Mouse (Mus musculus): ENCODE measurements at regions not wholly inside any gene's neighbourhood (a gene's known extent, or its start where the extent isn't known, plus 50 kb on each side); places are given as distances from the start of the nearest gene placed in this dataset.
"Not testable (repeated sequence)": the region's sequence is repeated elsewhere in the genome, so short reads cannot be mapped to it uniquely, and the experiment has no call there.

DNA sequence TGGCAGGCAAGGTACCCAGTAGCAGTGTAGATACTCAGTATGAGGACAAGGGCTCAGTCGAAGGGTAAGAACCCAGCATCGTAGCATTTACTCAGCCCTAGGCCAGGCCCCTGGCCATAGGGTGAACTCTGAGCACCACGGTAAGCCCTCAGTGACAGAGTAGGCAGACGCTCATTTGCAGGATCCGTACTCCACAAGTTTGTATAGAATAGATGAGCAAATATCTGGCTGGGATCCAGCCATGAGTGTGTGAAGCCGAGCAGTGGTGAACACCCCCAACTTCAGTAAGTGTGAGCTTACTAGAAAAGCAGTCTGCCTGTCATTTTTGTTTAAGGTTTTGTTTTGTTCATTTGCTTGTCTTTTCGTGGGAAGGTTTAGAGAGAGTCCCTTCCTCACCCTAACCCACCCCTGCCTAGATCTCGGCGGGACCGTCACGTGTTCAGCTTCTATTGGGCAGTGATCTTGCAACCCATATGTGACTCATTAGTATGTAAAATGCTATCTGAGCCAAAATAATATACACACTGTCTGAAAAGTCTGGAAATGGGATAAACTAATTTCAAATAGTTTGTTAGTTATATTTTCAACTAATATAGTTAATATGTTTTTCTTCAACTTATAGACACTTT is 76.3 kb downstream of the Gm5447 start:
- no peak for DNase-seq (ENCODE audit: low read depth, low spot score)

DNA sequence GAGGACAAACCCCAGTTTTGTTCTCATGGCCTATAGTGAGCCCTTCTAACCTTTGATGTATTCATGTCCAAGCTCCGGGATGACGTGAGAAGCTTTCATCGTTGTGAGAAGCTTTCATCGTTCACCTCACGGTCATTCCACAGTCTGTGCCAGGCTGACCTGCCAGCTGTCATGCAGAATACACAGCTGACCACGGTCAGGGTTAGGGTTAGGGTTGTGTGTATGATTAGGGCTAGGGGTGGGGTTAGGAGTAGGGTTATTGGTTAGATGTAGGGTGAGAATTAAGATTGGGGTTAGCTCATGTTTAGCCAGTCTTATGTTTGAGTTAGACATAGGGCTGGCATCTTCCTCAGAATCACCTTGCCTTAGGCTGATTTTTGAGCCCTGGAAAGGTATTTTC is 77.6 kb downstream of the Gm5447 start:
- DNase-seq (ENCODE audit: low read depth, low spot score) = not testable (repeated sequence)

DNA sequence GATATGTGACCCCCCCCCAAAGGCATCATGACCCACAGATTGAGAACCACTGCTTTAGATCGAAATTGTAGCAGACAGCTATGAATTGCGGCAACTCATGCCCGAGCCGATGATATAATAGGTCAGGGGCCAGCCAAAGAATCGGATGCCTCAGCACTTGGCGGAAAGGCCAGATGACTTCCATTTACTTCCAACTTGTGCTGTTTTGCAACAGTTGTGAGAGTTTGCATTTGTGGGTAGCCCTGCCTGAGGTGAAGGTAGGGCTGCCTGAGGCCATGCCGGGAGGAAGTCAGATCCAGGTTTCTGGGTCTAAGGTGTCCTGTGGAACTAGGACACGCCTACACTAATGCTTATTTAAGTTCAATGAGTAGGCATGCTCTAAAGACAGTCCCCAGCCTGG is 80.4 kb downstream of the Gm5447 start:
- DNase-seq (ENCODE audit: low read depth, low spot score) = no peak

DNA sequence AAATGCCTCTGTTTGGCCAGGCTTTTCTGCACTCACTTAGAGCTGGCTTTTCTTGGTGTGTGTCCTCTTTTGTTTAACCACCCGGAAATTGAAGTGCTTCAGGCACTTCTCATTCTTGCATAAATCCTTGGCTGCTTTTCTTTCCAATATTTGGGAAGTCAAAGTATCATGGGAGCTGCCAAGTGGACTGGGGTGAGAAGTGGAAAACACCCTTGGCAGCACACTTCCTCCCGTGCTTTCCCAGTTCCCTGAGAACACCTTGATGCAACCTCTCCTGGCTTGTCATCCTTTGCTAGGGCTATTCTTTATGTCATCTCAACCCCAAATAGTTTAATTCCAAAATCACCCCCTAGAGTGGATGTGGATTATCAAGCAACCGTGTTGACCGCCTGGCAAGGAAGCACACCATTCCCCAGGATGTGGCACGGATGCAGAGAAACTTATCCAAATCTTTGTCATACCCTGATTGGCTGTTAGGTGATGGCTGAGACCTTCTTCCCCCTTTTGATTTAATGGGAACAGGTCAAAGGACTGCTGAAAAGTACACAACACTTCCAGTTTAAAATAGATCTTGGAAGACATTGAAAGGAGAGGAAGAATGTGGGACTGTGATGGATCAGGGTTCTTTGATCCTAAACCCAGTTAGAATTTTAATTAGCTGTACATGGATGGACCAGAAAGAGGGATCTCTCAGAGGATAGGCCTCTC is 81.5 kb downstream of the Gm5447 start:
- DNase-seq (ENCODE audit: low read depth, low spot score) = no peak

DNA sequence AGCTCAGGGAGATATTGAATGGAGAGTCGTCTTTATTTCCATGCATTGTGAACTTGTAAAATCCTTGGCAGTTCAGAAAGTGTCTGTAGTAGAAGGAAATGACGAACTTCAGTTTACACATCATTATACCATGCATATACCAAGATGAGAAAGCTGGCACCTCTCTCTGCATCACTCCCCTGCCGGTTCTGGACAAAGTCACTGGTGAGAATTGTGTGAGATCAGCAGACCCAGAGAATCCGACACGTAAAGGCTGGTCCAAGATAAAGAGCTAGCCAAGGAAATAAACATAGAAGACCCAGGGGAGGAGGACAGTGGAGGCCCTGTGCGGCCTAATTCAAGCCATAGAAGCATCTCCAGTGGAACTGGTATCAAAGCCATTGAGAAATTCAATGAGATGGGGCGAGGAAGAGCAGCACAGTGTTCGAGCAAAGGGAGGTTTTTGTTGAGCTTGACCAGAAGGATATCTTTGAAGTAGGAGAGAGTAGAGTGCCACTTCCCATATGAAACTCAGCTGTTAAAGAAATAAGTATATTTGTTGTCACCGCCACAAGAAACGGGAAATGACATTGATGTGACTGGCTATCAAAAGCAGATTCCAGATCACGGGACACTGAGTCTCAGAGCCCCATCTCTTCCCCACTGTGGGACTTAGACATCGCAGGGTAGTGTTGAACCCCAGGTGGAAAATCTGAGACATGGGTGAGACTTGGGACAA is 82.3 kb downstream of the Gm5447 start:
- no peak for DNase-seq (ENCODE audit: low read depth, low spot score)

DNA sequence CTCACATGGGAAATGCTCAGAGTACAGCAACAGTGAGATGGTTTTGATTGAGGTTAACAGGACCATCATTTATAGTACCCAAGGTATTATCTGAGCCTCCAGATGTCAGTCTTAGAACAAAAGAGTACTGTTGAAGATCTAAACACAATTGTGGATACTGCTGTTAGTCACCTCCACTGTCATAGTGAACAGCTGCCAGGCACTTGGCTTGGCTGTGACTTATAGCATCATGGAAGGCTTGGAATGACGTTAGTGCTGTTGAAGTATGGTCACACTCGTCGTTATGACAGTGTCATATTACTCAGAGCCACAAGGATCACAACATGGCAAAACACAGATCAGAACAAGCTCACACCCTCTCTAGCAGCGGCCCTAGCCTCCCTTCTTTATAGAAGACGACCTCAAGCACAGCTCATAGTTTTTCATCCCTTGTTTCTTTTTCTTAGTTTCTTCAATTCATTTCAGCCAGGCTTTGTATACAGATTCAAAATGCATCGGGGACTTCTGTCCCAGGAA is 87.0 kb downstream of the Gm5447 start:
- DNase-seq (ENCODE audit: low read depth, low spot score) = peak; percentile 55

DNA sequence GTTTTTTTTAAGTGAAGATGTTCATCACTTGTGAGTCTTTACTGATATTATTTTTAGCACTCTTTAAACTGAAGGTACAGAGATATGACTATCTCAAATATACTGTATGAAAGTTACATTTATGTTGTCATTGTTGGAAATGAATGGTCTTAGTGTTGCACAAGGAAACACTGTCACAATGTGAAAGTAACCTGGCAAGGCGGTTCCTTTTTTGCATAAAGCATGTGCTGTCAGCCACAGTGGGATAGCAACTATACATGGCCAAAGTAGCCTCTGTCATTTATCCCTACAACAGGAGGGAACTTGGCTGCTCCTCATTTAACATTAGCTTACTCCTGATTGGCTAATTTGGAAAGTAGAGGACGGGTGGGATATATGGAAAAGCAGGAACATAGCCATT is 94.3 kb downstream of the Gm5447 start:
- DNase-seq (ENCODE audit: low read depth, low spot score) = no peak

DNA sequence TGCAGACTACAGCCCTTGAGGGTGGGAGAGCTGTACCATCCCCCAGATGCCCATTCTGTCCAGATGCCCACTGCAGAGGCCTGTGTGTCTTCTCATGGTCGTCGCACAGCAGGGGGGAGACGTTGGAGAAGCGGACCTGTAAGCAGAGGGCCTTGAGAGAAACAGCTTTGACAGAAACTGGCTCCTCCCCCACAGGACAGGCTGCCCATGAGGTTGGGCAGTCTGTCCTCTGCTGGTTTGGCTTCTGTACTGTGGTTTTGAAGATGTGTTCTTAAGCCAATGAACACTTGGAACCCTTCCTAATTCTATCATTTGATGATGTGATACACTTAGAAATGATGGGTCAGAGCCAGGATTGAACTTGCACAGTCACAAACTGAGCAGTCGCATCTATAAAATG is 102.5 kb downstream of the Gm5447 start:
- no peak for DNase-seq (ENCODE audit: low read depth, low spot score)

DNA sequence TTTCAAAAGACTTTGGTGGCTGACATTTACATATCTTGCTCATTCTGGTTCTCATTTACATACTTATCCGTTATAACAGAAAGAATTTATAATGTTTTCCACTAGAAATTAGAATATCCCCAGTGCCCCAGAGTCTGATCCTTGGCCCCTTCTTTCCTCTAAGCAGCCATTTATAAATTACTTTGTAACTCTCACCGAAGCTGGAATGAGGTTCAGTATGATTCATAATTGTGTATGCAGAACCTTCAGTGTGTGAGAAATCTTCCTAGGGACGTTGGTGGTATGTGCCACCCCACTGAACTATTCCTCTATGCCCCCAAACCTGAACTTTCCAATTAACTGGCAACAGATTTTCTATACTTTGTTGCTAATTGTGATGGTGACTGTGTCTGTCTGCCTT is 104.7 kb downstream of the Gm5447 start:
- no peak for DNase-seq (ENCODE audit: low read depth, low spot score)

DNA sequence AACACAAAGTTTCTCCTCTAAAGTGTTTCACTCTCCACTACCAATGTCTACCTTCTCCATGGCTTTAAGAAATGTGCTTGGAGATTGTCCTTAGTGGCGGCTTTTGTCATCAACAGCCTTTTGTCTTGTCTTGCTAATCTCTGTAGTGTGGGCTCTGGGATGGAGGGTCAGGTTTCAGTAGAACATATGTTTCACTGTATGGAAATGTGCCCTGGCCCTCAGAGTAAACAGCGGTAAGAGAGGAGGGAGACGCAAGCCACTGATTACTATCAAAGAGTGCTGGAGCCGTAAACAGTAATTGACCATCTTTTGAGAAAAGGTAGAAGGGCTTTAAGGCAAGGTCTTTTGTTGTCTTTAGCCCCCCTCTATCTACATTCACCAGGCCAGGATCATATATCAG is 106.2 kb downstream of the Gm5447 start:
- no peak for DNase-seq (ENCODE audit: low read depth, low spot score)

DNA sequence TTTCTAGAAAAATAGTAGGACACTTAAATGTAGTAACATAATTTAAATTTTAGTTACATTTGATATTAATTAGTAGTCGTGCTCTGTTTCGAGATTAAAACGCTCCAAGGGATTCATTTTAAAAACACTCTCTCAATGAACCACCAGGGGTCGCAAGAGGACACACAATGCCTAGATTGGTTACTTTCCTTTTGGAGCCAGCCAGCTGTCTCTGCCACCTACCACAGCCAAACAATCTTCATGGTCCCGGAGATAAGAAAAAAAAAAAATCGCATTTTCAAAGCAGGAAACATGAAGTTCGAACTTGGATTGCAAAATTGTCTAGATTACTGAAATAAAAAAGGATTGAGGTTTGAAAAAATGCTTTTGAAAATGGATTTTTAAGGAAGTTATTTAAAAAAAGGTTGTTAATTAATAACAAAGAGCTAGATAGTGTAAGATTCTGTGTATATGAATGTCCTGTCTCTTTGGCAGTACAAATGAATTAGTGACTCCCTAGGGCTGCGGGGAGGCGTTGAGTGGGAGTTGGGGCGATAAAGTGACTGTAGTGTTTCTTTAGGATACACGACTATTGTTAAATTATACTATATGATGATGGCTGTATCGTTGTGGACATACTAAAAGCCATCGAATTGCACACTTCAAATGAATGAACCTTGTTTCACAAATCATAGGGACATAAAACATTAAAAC is 108.6 kb downstream of the Gm5447 start:
- DNase-seq (ENCODE audit: low read depth, low spot score) = peak; percentile 90

DNA sequence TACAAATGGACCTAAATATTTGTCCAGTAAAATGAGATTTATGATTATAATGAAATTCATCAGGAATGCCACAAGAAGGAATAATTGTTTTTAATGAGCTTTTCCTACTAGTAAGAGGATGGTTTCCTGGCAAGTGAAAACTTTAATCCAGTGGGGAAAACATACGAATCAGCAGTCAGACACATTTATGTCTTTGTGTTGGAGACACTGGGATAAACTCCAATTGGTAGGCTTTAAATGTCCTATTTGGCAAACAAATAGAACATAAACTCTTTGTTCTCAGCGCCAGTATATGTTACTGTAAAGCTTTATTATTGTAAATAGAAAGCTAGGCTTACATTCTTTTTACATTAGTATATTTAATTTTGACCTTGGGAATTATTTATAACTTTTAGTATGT is 127.0 kb downstream of the Gm5447 start:
- no peak for DNase-seq (ENCODE audit: low read depth, low spot score)

DNA sequence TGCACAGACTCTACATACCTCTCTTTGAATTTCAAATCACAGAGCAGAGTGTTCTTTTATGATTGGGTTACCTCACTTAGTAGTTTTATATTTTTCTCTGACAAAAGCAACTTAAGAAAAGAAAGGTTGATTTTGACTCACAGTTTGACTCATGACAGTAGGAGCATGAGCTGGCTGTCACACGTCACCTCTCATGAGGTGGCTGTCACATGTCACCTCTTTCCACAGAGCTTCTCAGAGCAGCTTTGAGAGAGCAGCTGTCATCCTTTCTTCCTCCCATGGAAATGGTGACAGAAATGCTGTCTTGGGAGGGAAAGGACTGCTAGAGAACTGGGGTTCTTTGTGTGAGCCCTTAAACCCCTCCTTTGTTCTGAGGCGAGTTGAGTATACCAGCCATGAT is 133.4 kb downstream of the Gm5447 start:
- no peak for DNase-seq (ENCODE audit: low read depth, low spot score)

DNA sequence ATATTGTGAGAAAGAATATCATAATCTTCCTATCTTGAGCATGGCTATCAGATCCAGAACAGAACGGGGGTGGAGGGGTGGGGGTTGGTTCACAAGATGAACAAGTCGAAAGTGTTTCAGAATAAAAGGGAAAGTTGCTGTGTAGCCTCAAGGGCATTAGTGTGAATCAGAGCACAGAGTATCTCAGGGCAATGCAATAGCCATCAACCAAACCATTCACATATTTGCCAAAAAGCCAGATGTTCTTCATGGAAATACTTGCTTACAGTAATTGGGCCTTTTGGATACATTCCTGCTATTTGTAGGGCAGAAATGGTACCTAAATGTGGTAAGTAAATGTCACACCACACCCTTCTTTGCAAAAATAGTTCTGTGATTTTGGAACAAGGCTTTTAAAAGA is 135.2 kb downstream of the Gm5447 start:
- DNase-seq (ENCODE audit: low read depth, low spot score) = peak; percentile 83

DNA sequence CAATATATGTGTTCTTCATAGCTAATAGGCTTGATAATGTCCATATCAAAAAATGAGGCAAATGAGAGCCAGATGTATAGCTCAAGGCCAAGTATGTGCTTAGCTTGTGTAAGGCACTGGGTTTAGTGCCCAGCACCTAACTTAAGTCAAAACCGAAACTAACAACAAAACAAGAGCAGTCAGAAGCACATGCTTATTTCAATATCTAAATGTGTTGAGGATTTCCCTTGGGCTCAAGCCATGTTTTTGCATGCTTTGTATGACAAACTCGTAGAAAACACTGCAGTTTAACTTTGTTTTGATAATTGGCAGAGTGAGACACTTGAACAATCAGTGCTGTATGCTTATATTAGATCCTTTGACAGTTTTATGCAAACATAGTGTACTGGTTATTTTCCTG is 148.7 kb downstream of the Gm5447 start:
- no peak for DNase-seq (ENCODE audit: low read depth, low spot score)

DNA sequence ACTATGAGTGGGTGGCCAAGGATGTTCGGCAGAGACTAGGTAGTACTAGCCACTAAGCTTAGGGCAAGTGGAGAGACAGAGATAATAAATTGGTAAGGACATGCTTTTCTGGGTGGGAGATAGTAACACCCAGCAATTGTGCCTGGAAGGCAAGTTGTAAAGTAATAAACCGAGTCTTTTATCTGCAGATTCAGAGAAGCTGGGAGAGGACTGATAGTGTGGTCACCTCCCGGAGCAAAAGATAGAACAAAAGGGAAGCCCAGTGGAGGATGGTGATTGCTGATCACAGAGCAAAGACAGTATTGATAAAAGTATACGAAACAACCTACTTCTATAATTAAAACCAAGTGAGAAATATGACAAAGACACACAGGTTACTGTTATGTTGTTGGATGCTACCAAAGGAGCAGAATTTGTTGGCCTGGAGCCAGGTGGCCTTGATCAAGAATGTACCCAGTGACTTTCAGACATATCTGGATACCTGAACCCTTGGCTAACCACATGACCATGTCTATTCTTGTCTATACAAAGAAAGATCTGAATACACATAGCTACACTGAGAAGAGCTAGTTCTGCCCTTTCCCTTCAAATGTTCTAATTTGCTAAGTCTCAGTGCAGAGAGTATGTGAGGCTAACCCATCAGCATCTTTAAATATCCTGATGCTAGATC is 150.7 kb downstream of the Gm5447 start:
- no peak for DNase-seq (ENCODE audit: low read depth, low spot score)

DNA sequence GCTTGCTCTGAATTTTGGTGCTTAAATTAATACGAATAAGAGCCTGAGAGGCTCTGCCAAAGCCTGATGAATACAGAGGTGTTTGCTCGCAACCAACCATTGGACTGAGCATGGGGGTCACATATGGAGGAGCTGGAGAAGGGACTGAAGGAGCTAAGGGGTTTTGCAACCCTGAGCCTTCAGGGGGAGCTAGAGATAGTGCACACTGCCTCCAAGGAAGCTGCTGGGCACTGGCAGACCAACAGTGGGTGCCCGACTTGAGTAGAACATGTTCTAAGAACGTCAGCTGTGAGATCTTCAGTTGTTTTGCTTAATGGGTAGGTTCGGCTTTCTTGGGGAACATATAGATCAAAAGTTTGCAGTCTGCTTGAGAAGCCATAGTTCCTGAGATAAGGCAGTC is 158.5 kb downstream of the Gm5447 start:
- DNase-seq (ENCODE audit: low read depth, low spot score) = no peak

DNA sequence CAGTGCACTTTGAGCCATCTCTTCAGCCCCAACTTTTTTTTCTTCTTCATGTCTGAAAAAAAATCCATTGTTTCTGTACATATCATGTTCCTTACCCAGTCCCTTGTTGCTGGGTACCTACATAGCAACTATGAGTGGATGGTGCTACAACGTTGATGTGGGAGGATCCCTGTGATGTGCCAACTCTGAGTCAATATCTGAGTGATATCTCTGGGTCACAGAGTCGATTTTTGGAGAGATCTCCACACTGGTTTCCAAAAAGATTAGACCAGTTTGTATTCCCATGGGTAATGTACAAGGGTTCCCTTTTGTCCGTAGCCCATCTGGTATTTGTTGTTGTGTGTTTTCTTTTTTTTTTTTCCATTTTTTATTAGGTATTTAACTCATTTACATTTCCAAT is 165.7 kb downstream of the Gm5447 start:
- no peak for DNase-seq (ENCODE audit: low read depth, low spot score)

DNA sequence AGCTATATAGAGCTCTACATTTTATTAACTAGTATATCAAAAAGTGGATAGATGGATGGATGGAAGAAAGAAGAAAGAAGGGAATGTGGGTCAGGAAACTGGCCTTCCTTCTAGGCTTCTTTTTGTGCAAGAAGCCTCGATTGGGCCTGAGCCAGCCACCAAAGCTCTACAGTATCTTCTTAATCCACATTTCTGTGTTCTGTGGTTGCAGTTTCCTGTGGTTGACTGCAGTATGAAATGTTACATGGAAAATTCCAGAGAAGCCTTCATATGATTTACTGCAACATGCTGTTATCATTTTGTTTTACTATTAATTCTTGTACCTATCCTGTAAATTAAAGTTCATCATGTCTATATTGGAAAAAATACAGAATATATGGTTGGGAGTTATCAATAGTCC is 173.3 kb downstream of the Gm5447 start:
- peak; percentile 63 for DNase-seq (ENCODE audit: low read depth, low spot score)

DNA sequence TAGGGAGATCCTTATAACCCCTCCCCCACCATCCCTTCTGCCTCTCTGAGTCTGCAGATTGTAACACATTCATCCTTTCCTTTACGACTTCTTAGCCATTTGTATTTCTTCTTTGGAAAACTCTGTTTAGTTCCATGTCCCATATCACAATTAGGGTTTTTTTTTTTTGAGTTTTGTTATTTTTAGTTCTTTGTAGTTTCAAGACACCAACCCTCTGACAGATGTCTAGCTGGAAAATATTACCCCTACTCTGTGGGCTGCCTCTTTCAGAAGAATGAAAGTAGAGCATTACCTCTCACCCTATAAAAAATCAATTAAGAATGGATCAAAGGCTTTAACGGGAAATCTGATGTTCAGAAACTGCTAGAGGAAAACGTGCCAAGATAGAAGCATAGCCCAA is 180.1 kb downstream of the Gm5447 start:
- no peak for DNase-seq (ENCODE audit: low read depth, low spot score)

DNA sequence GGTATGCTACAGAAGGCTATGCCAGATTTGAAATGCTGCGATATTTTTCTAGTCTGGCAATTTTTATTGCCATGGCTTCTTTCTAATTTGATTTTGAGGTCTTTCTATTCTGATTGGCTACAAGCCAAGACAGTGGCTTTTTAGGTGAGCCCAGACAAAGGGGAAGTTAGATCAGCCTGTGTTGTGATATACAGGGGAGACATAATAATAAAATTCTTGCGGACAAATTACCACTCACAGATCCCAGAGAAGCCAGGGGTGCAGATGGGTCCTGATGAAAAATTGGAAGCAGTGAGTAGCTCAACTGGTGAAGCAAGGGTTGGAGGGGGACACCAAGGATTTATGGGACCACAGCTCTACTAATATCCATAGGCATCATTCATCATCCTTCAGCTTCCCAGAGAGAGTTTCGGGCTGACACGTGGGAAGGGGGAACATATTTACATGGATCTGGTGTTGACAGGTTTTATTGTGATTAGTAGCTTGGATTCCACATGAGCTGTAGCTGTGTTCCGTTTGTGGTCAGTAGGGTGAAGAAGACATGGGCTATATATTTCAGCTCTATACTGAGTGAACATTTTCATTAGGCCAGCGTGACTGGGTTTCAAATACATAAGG is 190.0 kb downstream of the Gm5447 start:
- peak; percentile 70 for DNase-seq (ENCODE audit: low read depth, low spot score)

Measured in 3T3-L1 (cell line).